Mouse (Mus musculus): ENCODE results near the gene Cpsf4l.
"Not testable (repeated sequence)": the region's sequence is repeated elsewhere in the genome, so short reads cannot be mapped to it uniquely, and the experiment has no call there.

The Cpsf4l gene

DNA sequence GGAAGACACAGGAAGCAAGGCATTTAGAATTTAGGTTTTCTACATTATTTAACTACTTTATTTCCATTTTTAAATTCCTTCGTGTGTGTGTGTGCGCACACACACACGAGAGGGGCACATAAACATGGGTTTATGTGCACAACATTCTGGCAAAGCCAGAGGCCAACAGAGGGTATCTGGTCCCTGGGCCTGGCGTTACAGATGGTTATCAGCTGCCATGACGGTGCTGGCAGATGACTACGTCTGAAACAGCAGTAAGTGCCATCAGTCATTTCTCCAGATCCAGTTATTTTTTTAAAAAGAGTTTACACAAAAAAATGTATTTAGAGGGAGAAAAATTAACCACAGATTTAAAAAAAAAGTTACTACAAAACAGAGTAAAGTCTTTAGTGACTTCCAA, 43.6 kb downstream of the Cpsf4l start:
- ATAC-seq (ENCODE audit: low TSS enrichment) = no peak

DNA sequence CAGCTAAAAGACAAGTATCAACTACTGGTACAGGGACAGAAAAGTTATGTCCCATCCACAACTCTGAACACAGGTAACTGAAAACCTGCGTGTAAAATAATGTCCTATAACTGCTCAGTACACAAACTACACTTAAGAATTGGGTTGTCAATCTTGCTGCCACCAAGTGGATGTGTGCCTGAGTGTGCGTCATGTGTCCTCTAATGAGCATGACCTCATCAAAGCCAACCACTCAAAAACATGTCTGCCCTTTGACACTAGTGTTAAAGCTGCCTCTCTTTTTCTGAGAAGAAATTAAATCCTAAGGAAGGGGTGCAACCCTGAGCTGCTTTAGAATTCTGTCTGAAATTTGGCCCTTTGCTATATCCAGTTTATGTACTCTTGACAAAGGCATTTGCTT, 45.5 kb downstream of the Cpsf4l start:
- ATAC-seq (ENCODE audit: low TSS enrichment) = no peak

DNA sequence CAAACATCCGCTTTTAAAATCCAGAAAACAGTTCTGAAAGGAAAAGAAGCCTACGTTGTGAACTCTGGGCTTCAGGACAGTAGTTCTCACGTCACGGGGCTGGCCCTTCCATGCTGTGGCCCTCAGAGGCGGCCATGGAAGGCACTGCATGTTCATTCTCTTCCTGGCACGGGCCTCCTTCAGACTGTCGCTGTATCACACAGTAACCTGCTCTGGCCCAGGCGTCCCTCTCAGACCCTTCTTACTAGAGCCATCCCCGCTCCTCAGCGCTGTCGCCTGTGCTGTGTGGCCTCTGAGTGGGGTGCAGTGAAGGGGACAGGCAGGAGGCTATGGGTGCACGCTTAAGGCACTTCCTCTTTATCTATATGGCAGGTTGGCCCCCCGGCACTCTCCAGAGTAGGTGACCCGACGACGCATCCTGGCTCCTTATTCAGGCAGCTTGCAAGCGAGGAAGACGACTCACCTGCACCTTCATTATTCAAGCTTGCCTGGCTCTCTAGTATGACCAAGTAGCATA, 47.9 kb downstream of the Cpsf4l start:
- no peak for ATAC-seq (ENCODE audit: low TSS enrichment)

DNA sequence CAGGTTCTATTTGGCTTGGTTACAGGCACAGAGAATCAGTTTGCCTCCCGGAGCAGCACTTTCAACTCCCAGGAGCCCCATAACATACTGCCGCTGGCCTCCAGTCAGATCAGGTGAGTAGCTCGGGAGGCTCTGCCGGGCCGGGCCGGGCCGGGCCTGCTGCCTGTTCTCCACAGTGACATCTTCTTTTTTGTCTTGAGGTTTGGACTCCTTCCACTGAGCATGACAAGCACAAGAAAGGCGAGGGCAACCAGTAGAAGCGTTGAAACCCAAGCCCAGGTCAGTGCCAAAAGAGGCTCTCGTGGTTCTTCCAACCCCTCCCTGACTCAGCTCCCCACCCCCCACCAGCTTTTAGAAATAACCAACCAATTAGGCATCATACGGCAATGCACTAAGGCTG, 48.9 kb downstream of the Cpsf4l start:
- ATAC-seq (ENCODE audit: low TSS enrichment) = no peak

DNA sequence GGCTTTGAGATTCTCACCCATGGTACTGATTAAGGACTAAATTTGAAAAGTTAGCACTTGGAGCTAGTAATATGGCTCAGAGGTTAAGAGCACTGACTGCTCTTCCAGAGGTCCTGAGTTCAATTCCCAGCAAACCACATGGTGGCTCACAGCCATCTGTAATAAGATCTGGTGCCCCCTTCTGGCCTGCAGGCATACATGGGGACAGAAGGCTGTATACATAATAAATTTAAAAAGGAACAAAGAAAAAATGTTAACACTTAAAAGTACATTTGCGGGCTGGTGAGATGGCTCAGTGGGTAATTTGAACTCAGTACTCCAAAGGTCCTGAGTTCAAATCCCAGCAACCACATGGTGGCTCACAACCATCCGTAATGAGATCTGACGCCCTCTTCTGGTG, 49.6 kb downstream of the Cpsf4l start:
- ATAC-seq (ENCODE audit: low TSS enrichment) = not testable (repeated sequence)

DNA sequence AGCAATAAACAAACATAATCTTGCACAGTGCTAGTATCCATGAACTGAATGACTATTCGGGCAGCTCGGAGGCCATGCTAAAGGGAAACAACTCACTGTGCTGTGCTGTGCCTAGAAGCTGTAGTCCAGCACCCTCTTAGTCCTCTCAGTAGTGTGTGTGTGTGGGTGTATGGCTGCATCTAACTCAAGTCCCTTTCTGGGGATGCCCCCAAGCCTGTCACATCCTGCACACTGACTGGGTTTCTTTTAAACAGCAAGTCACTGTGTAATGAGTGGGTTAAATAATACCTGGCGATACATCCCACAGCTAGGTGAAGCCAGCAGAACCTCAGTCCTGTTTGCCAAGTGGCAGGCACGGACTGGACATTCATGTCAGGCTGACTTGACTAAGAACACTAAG, 51.1 kb downstream of the Cpsf4l start:
- no peak for ATAC-seq (ENCODE audit: low TSS enrichment)

DNA sequence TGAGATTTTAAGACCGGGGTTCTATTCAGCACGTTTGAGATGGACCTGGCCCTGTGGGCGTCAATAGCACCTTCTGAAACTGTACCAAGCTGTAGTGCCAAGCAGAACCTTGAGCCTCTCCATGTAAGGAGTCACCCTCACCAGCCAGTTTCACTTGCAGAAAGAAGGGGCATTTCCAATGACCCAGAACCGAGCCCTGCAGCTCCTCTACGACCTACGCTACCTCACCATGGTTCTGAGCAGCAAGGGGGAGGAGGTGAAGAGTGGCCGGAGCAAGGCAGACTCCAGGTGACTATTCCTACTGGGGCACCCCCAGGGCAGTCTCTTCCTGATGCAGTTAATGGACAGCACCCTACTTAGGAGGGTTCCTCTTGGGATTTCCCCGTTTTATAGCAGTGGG, 51.5 kb downstream of the Cpsf4l start:
- no peak for ATAC-seq (ENCODE audit: low TSS enrichment)

DNA sequence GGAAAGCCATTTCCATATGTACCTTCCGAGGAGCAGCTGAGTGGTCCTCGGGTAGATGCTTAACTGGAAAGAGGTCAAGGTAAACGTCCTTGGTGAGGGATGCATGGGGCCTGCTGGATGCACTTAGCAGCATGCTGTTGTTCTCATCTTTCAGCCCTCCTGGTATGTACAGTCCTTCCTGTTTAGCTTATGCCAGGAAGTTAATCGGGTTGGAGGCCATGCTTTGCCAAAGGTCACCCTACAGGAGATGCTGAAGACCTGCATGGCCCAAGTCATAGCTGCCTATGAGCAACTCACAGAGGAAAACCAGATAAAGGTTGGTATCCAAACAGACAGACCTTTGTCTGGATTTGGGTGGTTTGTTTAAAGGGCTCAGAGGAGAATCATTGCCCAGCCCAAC, 52.6 kb downstream of the Cpsf4l start:
- ATAC-seq (ENCODE audit: low TSS enrichment) = no peak

DNA sequence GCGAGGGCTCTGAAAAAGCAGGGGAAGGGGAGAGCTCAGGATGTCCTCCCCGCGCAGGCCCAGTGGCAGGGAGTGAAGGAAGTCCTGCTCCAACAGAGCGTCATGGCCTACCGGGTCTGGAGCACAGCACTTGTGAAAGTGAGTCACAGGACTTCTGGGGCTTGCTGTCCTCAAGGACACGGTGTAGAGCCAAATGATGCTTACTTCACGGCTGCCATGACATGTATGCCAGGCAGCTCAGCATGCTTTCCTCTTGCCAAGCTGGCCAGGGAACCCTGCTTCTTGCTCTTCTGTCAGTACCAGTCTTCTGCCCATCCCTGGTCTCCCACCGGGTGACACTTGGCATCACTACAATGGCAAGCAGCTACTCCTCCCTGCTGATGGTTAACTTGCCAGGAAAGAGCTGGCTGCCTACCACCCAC, 53.3 kb downstream of the Cpsf4l start:
- ATAC-seq (ENCODE audit: low TSS enrichment) = no peak

DNA sequence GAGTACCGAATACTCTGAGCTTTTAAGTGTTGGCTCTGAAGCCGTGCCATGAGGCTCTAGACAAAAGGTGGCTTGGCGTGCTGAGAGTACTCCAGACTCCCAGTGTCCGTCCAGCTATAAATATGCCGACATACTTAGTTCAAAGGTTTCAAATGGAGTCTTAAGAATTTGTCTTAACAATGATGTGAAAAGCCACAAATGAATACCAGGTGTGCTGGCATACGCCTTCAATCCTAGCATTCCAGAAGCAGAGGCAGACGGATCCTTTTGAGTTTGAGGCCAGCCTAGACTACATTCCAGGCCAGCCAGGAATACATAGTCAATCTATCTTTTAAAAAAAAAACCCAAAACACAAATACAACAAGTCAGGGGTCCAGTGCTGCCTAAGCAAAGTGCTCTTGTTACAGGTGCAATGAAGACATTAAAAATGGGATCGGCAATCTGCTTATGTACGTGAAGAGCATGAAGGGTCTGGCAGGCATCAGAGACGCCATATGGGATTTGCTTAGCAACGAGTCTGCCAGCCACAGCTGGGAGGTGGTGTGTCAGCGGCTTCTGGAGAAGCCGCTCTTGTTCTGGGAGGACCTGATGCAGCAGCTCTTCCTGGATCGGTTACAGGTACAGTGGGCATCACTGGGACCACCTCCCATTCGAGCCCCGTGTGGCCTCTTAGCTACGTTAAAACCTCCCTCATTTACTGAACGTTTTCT, 55.1 kb downstream of the Cpsf4l start:
- peak; percentile 39 for ATAC-seq (ENCODE audit: low TSS enrichment)

DNA sequence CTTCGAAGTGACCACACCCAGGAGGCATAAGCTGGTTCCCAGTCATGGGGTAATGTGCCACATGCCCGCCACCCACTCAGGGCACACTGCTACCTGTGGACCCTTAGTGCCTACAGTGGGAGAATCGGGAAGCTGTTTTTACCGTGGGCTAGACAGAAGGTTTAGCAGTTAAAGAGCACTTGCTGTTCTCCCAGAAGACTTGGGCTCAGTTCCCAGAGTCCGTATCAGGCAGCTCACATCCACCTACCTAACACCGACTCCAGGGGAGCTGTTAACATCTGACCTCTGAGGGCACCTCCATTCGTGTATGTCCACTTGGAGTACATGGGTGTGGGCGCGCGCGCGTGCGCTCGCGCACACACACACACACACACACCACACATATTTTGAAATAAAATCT, 55.7 kb downstream of the Cpsf4l start:
- no peak for ATAC-seq (ENCODE audit: low TSS enrichment)

DNA sequence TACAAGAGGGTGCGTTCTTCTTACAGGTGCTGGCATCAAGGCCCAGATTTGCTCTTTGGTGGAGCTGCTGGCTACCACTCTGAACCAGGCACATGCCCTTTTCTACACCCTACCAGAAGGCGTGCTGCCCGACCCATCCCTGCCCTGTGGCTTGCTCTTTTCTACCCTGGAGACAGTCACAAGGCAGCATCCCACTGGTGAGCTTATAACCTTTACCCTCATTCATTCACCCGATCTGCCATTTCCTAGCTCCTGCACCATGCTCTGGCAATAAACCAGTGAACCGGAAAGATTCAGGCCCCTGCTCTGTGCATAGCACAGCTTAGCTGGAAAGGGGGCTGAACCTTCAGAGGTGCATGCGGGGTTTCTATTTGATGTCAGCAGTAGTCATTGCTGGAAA, 57.3 kb downstream of the Cpsf4l start:
- ATAC-seq (ENCODE audit: low TSS enrichment) = no peak

DNA sequence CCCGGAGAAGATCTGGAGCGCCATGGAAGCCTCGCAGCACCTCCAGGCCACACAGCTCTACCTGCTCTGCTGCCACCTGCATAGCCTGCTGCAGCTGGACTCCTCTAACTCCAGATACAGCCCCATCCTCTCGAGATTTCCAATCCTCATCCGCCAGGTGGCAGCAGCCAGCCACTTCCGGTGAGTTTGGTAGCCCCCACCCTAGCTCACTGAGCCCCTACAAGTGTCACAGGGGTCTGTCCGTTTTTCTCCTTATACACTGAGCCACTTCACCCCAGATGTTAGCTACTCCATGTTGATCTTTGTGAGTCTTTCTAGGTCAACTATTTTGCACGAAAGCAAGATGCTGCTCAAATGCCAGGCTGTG, 57.9 kb downstream of the Cpsf4l start:
- no peak for ATAC-seq (ENCODE audit: low TSS enrichment)

DNA sequence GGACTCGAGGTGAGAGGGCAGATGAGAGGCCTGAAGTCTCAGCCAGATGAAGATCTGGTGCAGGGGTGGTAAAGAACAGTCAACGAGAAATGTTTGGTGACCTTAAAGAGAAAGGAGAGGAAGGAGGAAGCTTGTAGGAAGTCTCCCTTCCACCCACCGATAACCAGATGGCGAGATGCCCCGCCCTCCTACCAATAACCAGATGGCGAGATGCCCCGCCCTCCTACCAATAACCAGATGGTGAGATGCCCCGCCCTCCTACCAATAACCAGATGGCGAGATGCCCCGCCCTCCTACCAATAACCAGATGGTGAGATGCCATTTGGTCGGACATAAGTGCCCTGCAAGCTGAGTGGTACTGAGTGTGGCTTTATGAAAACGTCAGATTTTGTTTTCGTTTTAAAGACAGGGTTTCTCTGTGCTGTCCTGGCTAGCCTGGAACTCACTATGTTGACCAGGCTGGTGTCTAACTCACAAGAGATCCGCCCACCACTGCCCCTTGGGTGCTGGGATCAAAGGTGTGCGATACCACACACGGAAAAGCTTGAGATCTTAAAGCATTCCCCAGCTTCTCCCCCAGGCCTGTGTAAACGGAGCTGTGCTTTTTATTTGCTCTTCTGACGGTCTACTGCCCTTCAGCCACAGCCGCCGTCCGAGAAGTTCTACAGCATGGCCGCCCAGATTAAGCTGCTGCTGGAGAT, 58.5 kb downstream of the Cpsf4l start:
- ATAC-seq (ENCODE audit: low TSS enrichment) = no peak

DNA sequence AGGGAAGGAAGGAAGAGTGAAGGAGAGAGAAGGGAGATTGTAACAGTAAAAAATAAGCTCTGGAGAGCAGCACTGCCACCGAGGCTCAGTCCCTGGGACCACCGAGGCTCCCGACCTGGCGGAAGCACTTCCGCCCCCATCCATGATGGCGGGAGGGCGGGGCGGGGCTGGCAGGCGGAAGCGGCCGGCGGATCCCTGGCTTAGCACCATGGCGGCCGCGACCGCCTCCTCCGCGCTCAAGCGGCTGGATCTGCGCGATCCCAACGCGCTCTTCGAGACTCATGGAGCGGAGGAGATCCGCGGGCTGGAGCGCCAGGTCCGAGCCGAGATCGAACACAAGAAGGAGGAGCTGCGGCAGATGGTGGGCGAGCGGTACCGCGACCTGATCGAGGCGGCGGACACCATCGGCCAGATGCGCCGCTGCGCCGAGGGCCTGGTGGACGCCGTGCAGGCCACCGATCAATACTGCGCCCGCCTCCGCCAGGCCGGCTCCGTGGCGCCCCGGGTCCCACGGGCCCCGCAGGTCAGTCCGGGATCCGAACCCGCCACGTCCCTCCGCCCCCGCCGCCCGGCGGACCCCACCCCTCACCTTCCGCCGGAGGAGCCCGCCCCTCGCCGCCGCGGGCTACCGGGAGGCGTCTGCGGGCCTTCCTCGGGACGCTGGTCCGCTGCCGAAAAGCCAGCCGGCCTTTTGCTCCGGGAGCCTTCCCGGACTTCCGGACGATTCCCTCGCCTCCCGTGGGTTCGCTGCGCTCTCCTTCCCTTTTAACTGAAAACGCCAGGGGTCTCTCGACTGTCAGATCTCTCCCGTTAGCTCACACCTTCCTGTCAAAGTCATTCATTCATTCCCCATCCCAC, 60.2 kb downstream of the Cpsf4l start, which contains the start of gene Slc39a11:
TSS of gene Slc39a11 (minus strand) at position 727 of the 858 bp plus-strand sequence.
- peak; percentile 66 for ATAC-seq (ENCODE audit: low TSS enrichment)

DNA sequence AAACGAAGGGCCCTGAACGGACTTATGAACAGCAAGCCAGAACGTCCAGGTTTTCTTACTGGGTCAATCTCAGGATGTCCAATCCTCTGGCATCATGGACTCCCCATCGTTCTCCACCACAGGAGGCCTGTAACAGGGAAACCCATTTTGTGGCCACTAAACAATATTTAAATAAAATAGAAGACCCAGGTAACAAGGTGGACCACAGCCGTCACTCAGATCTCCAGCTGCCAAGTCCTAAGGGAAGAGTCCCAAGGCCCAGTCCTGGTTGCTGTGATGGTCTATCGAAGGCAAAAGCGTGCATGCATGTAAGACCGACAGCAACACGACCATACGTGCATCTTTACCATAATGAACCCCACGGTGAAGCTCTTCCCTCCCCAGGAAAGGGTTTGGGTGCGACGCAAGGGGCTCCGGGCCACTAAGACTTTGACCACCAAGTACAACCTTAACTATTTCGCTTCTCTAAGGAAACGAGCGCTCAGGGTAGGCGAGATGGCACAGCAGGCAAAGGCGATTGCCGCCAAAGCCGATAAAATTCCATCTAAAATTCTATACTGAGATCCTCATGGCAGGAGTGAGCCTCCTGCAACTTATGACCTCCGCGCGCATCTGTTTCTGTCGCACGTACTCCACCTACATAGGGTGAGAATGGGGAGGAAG, 61.0 kb downstream of the Cpsf4l start, which contains the start of gene Cog1:
TSS of gene Cog1 (plus strand) at position 480 of the 663 bp plus-strand sequence.
- ATAC-seq (ENCODE audit: low TSS enrichment) = no peak

Data from frontal cortex, adult (tissue).